Mouse (Mus musculus) spleen, postnatal 36 days (tissue): ENCODE data around the gene Tdgf1.

ENCODE experiments used
- DNase-seq, 2 experiments: peaks; one replicate each; pipeline ENCODE4 v3.0.0; 2022; ENCODE audit warnings: low spot score in 2 of 2, mixed read lengths in 1 of 2

The Tdgf1 gene

GRCm38 (mm10) chr9:110953550-110954461, 7.8 kb upstream of the Tdgf1 start:
- peak; percentile 10 to 23 for DNase-seq

GRCm38 (mm10) chr9:110952931-110953549, 7.1 kb upstream of the Tdgf1 start:
- DNase-seq = no peak

GRCm38 (mm10) chr9:110952398-110952797, 6.4 kb upstream of the Tdgf1 start:
- DNase-seq = no peak

- no peak for DNase-seq
These were observed 5.9 kb upstream of the Tdgf1 start for GRCm38 (mm10) chr9:110951866-110952265.

- DNase-seq = no peak
These were observed 5.4 kb upstream of the Tdgf1 start, which contains the start of gene Lrrc2 for GRCm38 (mm10) chr9:110951397-110951796. Lrrc2 (plus strand) TSS chr9:110951545.

GRCm38 (mm10) chr9:110950109-110950508, 4.2 kb upstream of the Tdgf1 start:
- DNase-seq = no peak

GRCm38 (mm10) chr9:110948813-110949310, 2.9 kb upstream of the Tdgf1 start:
- DNase-seq = no peak

- DNase-seq = no peak
These were observed 1.9 kb upstream of the Tdgf1 start for GRCm38 (mm10) chr9:110947900-110948299.

GRCm38 (mm10) chr9:110947261-110947661, 1.3 kb upstream of the Tdgf1 start:
- no peak for DNase-seq

GRCm38 (mm10) chr9:110946548-110947044, 638 bp upstream of the Tdgf1 start:
- DNase-seq = peak; percentile 38 to 39

- DNase-seq = no peak
These were observed 615 bp downstream of the Tdgf1 start for GRCm38 (mm10) chr9:110945343-110945742.

- no peak for DNase-seq
These were observed 1.7 kb downstream of the Tdgf1 start for GRCm38 (mm10) chr9:110944265-110944664.

- no peak for DNase-seq
These were observed 8.2 kb downstream of the Tdgf1 start for GRCm38 (mm10) chr9:110937506-110938490.

- no peak for DNase-seq
These were observed 10.0 kb downstream of the Tdgf1 start for GRCm38 (mm10) chr9:110935941-110936340.

GRCm38 (mm10) chr9:110933850-110934437, 12.0 kb downstream of the Tdgf1 start:
- no peak for DNase-seq

- DNase-seq = no peak
These were observed 14.4 kb downstream of the Tdgf1 start for GRCm38 (mm10) chr9:110931573-110931972.

- peak; percentile 19 to 36 for DNase-seq
These were observed 23.2 kb downstream of the Tdgf1 start for GRCm38 (mm10) chr9:110922759-110923158.

- no peak for DNase-seq
These were observed 25.1 kb downstream of the Tdgf1 start for GRCm38 (mm10) chr9:110920665-110921419.

GRCm38 (mm10) chr9:110916786-110917185, 29.2 kb downstream of the Tdgf1 start, which contains the start of gene Fam240a:
Fam240a (minus strand) TSS chr9:110916861.
- no peak for DNase-seq

- no peak for DNase-seq
These were observed 30.5 kb downstream of the Tdgf1 start for GRCm38 (mm10) chr9:110915466-110915865.
